Mouse (Mus musculus) liver, adult 2 months (tissue): ENCODE results near the gene Ptch1. TPM values are rescaled to one million over a fixed set of nuclear protein-coding genes. Genes with fewer than 3 reads are reported as not detected.
A peak's percentile ranks its signal among the peaks of the same experiment; 100 is the strongest.

ENCODE experiments used
- DNase-seq: peaks from one replicate; pipeline ENCODE4 v3.0.0-alpha.2; 2011; ENCODE audit warnings: low read depth, low spot score; ENCODE audit errors: extremely low read depth
- H3K27ac ChIP-seq: fragments of 200-500 bp; replicated peaks from 2 replicates; pipeline ENCODE4 v1.5.1; 2012; ENCODE audit warnings: low read depth, mild to moderate bottlenecking, control low read depth, inconsistent platforms, low read length; ENCODE audit not compliant: insufficient read depth
- H3K27me3 ChIP-seq: fragments of 200-500 bp; 2 replicates; pipeline ENCODE4 v1.6.1; 2012; ENCODE audit warnings: mild to moderate bottlenecking, moderate library complexity, low read length, inconsistent platforms; ENCODE audit not compliant: control insufficient read depth, insufficient read depth
- H3K36me3 ChIP-seq: fragments of 200-500 bp; 2 replicates; pipeline ENCODE4 v1.6.1; 2012; ENCODE audit warnings: low read length, inconsistent platforms; ENCODE audit not compliant: control insufficient read depth, insufficient read depth
- H3K4me1 ChIP-seq: fragments of 200-500 bp; 2 replicates; pipeline ENCODE4 v1.6.1; 2011; ENCODE audit warnings: low read length; ENCODE audit not compliant: control insufficient read depth, insufficient read depth
- H3K4me3 ChIP-seq: fragments of 200-500 bp; 2 replicates; pipeline ENCODE4 v1.5.1; 2011; ENCODE audit warnings: low read depth, mild to moderate bottlenecking, control low read depth, low read length, moderate library complexity; ENCODE audit not compliant: insufficient read depth
- H3K79me2 ChIP-seq: fragments of 200-500 bp; 2 replicates; pipeline ENCODE4 v1.6.1; 2012; ENCODE audit warnings: inconsistent platforms, mild to moderate bottlenecking, low read length, moderate library complexity; ENCODE audit not compliant: control insufficient read depth, insufficient read depth
- H3K9ac ChIP-seq: fragments of 200-500 bp; 2 replicates; pipeline ENCODE4 v1.6.1; 2012; ENCODE audit warnings: low read depth, mild to moderate bottlenecking, control low read depth, inconsistent platforms, low read length
- CTCF ChIP-seq: fragments of 200-500 bp; IDR thresholded peaks from 2 replicates; pipeline ENCODE4 v1.5.1; 2011; ENCODE audit warnings: low read depth, low read length, control low read depth
- POLR2A ChIP-seq: fragments of 200-500 bp; IDR thresholded peaks from 2 replicates; pipeline ENCODE4 v1.6.1; 2011; ENCODE audit warnings: low read length, control low read depth; ENCODE audit not compliant: insufficient read depth; ENCODE audit errors: extremely low read depth
- WGBS: fragments of 180-500 bp; shearing (Covaris S2); methylation state at CpG from one replicate; pipeline ENCODE4 v1.1.7; 2018; 5-methylcytosine and 5-hydroxymethylcytosine counted together
- polyA plus RNA-seq: library from polyadenylated mRNA; depleted of rRNA; stranded (reverse); fragments of >200 nt; gene quantifications from 2 replicates; pipeline ENCODE4 v1.2.3, GENCODE M21; 2012
- total RNA-seq: library from RNA; depleted of rRNA; stranded (reverse); fragments of >200 nt; gene quantifications from 2 replicates; pipeline ENCODE4 v1.2.3, GENCODE M21; 2014

The Ptch1 gene
- total and polyA plus RNA-seq, 2 experiments: 7.5 to 9.3 TPM

DNA sequence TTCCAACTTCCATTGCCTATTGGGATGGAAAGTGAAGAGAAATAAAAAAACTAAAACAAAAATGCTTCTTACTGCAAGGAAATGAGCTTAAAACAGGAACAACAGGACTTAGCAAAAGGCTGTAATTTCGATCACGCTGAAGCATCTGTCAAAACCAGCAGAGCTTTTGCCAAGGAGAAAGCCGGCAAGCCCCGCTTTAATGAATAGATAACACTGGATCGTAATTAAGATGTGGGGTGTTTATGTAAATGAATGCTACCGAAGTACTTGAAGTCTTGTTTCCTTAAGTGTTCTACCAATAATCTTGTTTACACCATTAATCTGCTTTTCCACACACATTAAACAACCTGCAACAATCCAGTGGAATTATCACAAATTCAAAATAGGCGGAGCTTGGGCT, 28.1 kb downstream of the Ptch1 start:
- 78% methylated on average over 7 of the region's 7 CpGs for WGBS
- no peak overlapping the region for H3K4me3 ChIP-seq
- no peak for DNase-seq
- H3K4me1 ChIP-seq: peaks cover 18% of the 10 kb centered on the region
- H3K27ac ChIP-seq: no peak overlapping the region
- peaks cover 48% of the 10 kb centered on the region for H3K36me3 ChIP-seq
- TF ChIP-seq POLR2A (no peak), CTCF (no peak)
- H3K9ac ChIP-seq: no peak overlapping the region
- peaks cover 11% of the 10 kb centered on the region for H3K79me2 ChIP-seq
- no peaks in the 10 kb centered on the region for H3K27me3 ChIP-seq

DNA sequence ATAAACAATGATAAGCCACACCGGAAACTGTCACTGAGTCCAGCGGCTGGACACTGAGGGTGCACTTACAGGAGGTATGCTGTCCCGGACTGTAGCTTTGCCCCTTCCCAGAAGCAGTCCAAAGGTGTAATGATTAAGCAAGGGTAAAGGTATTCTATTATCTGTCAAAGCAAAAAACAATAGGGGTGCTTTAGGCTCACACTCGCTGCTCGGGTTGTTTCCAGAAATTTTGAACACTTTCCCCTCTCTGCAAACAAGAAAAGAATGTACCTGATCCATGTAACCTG, 28.5 kb downstream of the Ptch1 start:
- Histone ChIP-seq H3K4me1 (peaks cover 18% of the 10 kb centered on the region), H3K36me3 (peaks cover 51% of the 10 kb centered on the region), H3K27me3 (no peaks in the 10 kb centered on the region), H3K27ac (no peak overlapping the region), H3K79me2 (peaks cover 10% of the 10 kb centered on the region), H3K4me3 (no peak overlapping the region), H3K9ac (no peak overlapping the region)
- TF ChIP-seq POLR2A (no peak), CTCF (no peak)
- peak; percentile 59 for DNase-seq
- WGBS: 4% methylated on average over 5 of the region's 5 CpGs

DNA sequence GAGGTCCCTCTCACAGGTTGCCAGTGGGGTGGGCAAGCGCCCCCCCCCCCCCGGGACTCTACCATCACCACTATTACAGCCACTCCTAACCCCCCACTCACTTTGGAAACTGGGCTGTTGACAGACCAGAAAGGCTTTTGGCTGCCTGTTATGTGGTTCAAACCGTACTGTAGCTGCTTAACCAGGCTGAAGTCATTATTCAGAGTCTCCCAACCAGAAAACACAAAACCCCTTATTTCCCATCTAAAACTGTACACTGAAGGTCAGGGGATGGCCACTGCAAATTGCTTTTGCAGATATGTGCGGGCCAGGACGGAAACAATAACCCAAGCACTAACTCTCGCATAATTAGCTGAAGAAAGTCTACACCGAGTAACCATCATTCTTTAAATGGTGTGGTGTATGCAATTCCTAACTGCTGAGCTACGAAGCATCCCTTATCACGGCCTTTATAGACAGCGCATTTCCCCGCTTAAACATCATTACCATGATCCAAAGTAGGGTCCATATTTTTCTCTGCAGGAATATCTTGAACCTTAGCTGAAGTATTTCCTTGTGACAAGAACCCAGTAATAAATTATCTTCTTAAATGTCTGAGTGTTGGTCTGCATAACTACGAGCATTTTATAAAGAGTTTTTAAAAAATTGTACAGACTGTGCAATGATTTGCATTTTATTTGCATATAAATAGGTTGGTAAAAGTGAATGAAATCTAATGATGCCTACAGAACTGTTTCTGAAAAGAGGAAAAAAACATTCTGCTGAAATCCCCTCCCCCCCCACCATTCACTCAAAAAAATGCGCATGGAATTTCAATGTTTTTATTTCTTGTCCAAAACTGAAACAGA, 29.1 kb downstream of the Ptch1 start:
- peaks cover 56% of the 10 kb centered on the region for H3K36me3 ChIP-seq
- H3K27ac ChIP-seq: no peak overlapping the region
- H3K79me2 ChIP-seq: peaks cover 8% of the 10 kb centered on the region
- no peaks in the 10 kb centered on the region for H3K27me3 ChIP-seq
- peaks cover 14% of the 10 kb centered on the region for H3K4me1 ChIP-seq
- DNase-seq: no peak
- WGBS: 80% methylated on average over 13 of the region's 13 CpGs
- H3K4me3 ChIP-seq: no peak overlapping the region
- TF ChIP-seq CTCF: no peak
- TF ChIP-seq POLR2A: no peak
- H3K9ac ChIP-seq: no peak overlapping the region

DNA sequence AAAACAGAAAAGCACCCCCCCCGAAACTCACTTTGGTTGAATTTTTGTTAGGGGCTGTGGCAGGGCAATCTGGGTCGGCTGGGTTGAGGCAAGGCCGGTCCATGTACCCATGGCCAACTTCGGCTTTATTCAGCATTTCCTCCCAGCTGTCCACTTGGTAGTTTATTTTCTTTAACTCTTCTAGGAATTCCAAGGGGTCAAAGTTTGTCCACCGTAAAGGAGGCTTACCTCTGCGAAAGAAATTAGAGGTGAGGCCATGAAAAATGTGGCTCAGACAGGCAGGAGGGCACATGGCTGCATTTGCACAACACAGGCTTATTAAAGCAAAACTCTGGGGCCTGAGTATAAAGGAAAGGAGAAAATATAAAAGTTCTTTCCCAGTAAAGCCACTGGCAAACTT, 29.9 kb downstream of the Ptch1 start:
- no peak for DNase-seq
- WGBS: 50% methylated on average over 6 of the region's 6 CpGs

DNA sequence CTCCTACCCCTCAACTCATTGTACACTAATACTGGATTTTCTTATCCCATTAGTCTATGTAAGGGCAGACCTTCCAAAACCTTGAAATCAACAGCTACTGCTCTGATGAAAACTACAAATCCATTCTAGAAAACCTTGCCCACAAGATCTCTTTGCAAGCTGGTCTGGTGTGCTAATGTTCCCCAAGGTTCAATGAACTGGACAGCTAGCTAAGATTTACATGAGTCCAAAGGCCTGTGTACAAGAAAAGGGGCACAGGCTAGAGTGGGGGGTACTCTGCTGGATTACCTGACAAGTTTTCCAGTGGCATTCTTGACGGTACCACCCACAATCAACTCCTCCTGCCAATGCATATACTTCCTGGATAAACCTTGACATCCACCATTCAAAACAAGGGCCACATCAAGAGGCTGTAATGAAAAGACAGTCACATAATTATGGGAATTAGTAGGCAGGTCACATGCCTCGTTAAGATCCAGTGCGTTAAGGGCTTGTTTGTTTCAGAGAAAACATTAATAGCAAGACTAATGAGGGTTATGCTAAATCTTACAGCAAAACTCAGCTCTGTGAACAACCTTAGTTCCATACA, 30.5 kb downstream of the Ptch1 start:
- no peak for DNase-seq
- peaks cover 60% of the 10 kb centered on the region for H3K36me3 ChIP-seq
- peaks cover 6% of the 10 kb centered on the region; the same call in 1 of the 2 replicates for H3K4me1 ChIP-seq
- H3K27ac ChIP-seq: no peak overlapping the region
- TF ChIP-seq POLR2A (no peak), CTCF (no peak)
- no peak overlapping the region for H3K9ac ChIP-seq
- H3K79me2 ChIP-seq: peaks cover 2% of the 10 kb centered on the region
- no peaks in the 10 kb centered on the region for H3K27me3 ChIP-seq
- 85% methylated on average over 3 of the region's 3 CpGs for WGBS
- no peak overlapping the region for H3K4me3 ChIP-seq

More for the DNA sequence above, 29.9 kb downstream of the Ptch1 start:
- Histone ChIP-seq H3K79me2 (peaks cover 6% of the 10 kb centered on the region), H3K9ac (no peak overlapping the region), H3K4me1 (peaks cover 7% of the 10 kb centered on the region; the same call in 1 of the 2 replicates), H3K36me3 (peaks cover 57% of the 10 kb centered on the region), H3K27me3 (no peaks in the 10 kb centered on the region), H3K27ac (no peak overlapping the region), H3K4me3 (no peak overlapping the region)
- TF ChIP-seq CTCF (no peak), POLR2A (no peak)

GRCm38 (mm10) chr13:63541510-63541909, 31.9 kb downstream of the Ptch1 start:
- H3K36me3 ChIP-seq: peaks cover 63% of the 10 kb centered on the region

More at GRCm38 (mm10) chr13:63541510-63541909, 31.9 kb downstream of the Ptch1 start:
- DNase-seq: no peak
- no peak for TF ChIP-seq POLR2A
- Histone ChIP-seq H3K4me3 (no peak overlapping the region), H3K9ac (no peak overlapping the region), H3K27ac (no peak overlapping the region), H3K4me1 (peaks cover 5% of the 10 kb centered on the region; the same call in 1 of the 2 replicates), H3K27me3 (no peaks in the 10 kb centered on the region), H3K79me2 (no peaks in the 10 kb centered on the region; the same call in 1 of the 2 replicates)
